Mouse (Mus musculus): ENCODE measurements around the gene Mmp8.

GRCm38 (mm10) chr9:7572188-7572587, 13.9 kb downstream of the Mmp8 start:
- no peak for TF ChIP-seq POLR2A (IDR thresholded peaks at IDR 0.05; ENCODE audit: borderline replicate concordance, extremely low read depth, low read depth, low read length)
- TF ChIP-seq CTCF (IDR thresholded peaks at IDR 0.05; ENCODE audit: insufficient read depth, low read length), result no peak

All from lung, adult 2 months (tissue).